Mouse (Mus musculus) liver, postnatal 0 days (tissue): ENCODE data around the gene Atxn1. TPM values are rescaled to one million over a fixed set of nuclear protein-coding genes. Genes with fewer than 3 reads are reported as not detected.

Experiments
- ATAC-seq: fragments of 200-750 bp; cut with Nextera tagmentation; 2 replicates; pipeline ENCODE4 v1.8.0; 2017; ENCODE audit warnings: mild to moderate bottlenecking, moderate library complexity
- DNase-seq: peaks from one replicate; pipeline ENCODE4 v3.0.0-alpha.2; 2016
- H3K27ac ChIP-seq: fragments of 300-500 bp; sonication (generic); 2 replicates; pipeline ENCODE4 v1.5.1; 2014; ENCODE audit warnings: antibody characterized with exemption, moderate library complexity, mild to moderate bottlenecking, low read depth
- H3K27me3 ChIP-seq: fragments of 300-500 bp; sonication (generic); 2 replicates; pipeline ENCODE4 v1.6.1; 2014; ENCODE audit warnings: low read length, control low read depth, mixed read lengths; ENCODE audit not compliant: insufficient read depth
- H3K36me3 ChIP-seq: fragments of 300-500 bp; sonication (generic); replicated peaks from 2 replicates; pipeline ENCODE4 v1.6.1; 2014; ENCODE audit warnings: mild to moderate bottlenecking, control low read depth, low read length, moderate library complexity, mixed read lengths; ENCODE audit not compliant: insufficient read depth
- H3K4me1 ChIP-seq: fragments of 300-500 bp; sonication (generic); 2 replicates; pipeline ENCODE4 v1.6.1; 2014; ENCODE audit warnings: antibody characterized with exemption, mild to moderate bottlenecking, control low read depth; ENCODE audit not compliant: insufficient read depth
- H3K4me2 ChIP-seq: fragments of 300-500 bp; sonication (generic); 2 replicates; pipeline ENCODE4 v1.6.1; 2014; ENCODE audit warnings: low read depth, mild to moderate bottlenecking, low read length, moderate library complexity, mixed read lengths
- H3K4me3 ChIP-seq: fragments of 300-500 bp; sonication (generic); 2 replicates; pipeline ENCODE4 v1.5.1; 2014; ENCODE audit warnings: low read depth, low read length
- H3K9ac ChIP-seq: fragments of 300-500 bp; sonication (generic); replicated peaks from 2 replicates; pipeline ENCODE4 v1.6.1; 2014; ENCODE audit warnings: mild to moderate bottlenecking, moderate library complexity
- H3K9me3 ChIP-seq: fragments of 300-500 bp; sonication (generic); 2 replicates; pipeline ENCODE4 v1.6.1; 2016; ENCODE audit warnings: mild to moderate bottlenecking, control low read depth, low read length, mixed read lengths
- CTCF ChIP-seq: sonication (generic); IDR thresholded peaks from 2 replicates; pipeline ENCODE4 v1.5.1; 2016; ENCODE audit warnings: antibody characterized with exemption, low read depth
- EP300 ChIP-seq: IDR thresholded peaks from 2 replicates; pipeline ENCODE4 v1.6.1; 2016; ENCODE audit warnings: antibody characterized with exemption, low read depth, mild to moderate bottlenecking
- WGBS: fragments of 180-500 bp; shearing (Covaris S2); extraction: QIAGEN DNeasy Blood & Tissue Kit; methylation state at CpG from one replicate; pipeline ENCODE4 v1.1.7; 2014; ENCODE audit not compliant: insufficient replicate concordance; 5-methylcytosine and 5-hydroxymethylcytosine counted together
- polyA plus RNA-seq: library from polyadenylated mRNA; unstranded; fragments of >200 nt; fragmentation: Nextera tagmentation; extraction: Ambion mirVana; gene quantifications from 2 replicates; pipeline ENCODE4 v1.2.1, GENCODE M21; 2015

Gene Atxn1
- polyA plus RNA-seq: 3.9 and 4.4 TPM in 2 replicates

DNA sequence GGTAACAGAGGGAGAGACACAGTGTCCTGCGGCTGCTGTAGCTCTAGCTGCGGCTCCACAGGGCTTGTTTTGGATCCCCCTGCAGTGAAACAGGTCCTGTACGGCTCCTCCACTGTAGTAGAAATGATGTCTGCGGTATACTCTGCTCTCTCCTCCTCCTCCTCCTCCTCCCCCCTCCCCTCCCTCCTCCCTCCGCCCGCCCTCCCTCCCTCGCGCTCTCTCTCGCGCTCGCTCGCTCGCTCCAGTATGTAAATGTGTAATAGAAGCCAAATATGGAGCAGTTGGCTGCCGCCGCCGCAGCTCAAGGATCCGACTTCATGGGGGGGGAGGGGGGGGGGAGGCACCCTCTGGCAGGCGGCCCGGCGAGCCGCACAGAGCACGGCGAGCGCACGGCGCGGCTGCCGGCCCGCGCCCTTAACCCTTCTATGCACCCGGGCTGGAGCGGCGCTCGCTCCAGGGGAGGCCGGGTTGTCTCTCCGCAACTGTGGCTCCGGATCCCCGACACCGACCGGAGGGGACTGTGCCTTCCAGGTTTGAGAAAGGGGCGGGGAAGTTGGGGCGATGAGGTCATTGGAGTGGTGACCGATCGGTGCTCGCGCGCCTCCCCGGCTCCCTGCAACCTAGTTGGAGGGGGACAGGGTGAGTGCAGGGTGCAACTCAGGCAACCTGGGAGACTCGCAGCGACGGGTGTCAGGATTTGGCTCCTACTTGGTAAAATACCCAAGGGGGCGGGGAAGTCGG, at the start of gene Atxn1:
Gene Atxn1 (minus strand): TSS at position 156 of the 741 bp plus-strand sequence.
- no peaks in the 10 kb centered on the region for H3K27me3 ChIP-seq
- DNase-seq (peak; percentile 83), ATAC-seq (peak; percentile 76)
- H3K9me3 ChIP-seq: no peaks in the 10 kb centered on the region
- 1% methylated on average over 42 of the region's 53 CpGs for WGBS
- peak within 1 kb of the TSS; percentile 94 for H3K4me2 ChIP-seq
- peaks cover 12% of the 10 kb centered on the region; the same call in 1 of the 2 replicates for H3K4me1 ChIP-seq
- H3K9ac ChIP-seq: peak within 1 kb of the TSS; percentile 94
- no peak for TF ChIP-seq CTCF
- TF ChIP-seq EP300: no peak
- no peaks in the 10 kb centered on the region for H3K36me3 ChIP-seq
- H3K4me3 ChIP-seq: peak within 1 kb of the TSS; percentile 92
- H3K27ac ChIP-seq: peak within 1 kb of the TSS; percentile 98

DNA sequence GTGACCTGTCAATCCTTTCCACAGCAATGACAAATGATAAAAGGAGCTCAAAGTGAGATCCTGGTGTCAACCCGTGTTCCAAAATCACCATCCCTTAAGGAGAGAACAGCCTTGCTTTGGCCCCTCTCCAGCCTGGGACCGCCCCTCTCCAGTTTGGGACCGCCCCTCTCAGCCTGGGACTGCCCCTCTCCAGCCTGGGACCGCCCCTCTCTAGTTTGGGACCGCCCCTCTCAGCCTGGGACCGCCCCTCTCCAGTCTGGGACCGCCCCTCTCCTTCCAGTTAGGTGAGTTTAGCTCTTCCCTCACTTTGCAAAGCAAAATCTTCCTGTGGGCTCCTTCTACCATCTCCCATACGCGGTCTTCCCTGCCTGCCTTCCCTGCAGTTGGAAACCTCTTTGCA, 46.4 kb upstream of the Atxn1 start:
- TF ChIP-seq EP300 (no peak), CTCF (no peak)
- H3K27ac ChIP-seq: no peak overlapping the region
- H3K36me3 ChIP-seq: no peaks in the 10 kb centered on the region
- no peaks in the 10 kb centered on the region for H3K4me1 ChIP-seq
- H3K9me3 ChIP-seq: no peaks in the 10 kb centered on the region
- no peak overlapping the region for H3K9ac ChIP-seq
- H3K4me2 ChIP-seq: no peak overlapping the region
- WGBS: 40% methylated on average over 9 of the region's 9 CpGs
- ATAC-seq: no peak
- H3K27me3 ChIP-seq: 0 out of 2 replicates have a peak, but pooled peaks cover 6% of the 10 kb centered on the region
- H3K4me3 ChIP-seq: no peak overlapping the region
- peak; percentile 33 for DNase-seq

DNA sequence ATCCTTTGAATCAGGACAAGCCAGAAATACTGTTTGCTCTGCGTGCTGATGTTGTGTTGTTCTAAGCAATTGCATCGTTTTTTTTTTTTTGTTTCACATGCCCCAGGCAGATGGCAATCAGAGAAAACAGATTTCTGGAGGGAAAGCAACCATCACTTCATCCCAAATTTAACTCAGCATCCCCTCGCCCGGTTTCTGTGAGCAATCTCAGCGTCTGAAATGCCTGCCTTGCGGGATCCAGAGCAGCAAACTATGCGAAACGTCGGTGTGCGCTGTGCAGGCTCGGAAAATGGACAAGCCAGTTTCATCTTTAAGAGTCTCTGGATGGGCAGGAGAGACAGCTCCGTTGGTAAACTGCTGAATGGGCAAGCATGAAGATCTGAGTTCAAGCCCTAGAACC, 45.3 kb upstream of the Atxn1 start:
- Histone ChIP-seq H3K4me1 (no peaks in the 10 kb centered on the region), H3K4me3 (no peak overlapping the region), H3K27me3 (0 out of 2 replicates have a peak, but pooled peaks cover 6% of the 10 kb centered on the region), H3K36me3 (no peaks in the 10 kb centered on the region), H3K27ac (no peak overlapping the region), H3K4me2 (no peak overlapping the region), H3K9me3 (no peaks in the 10 kb centered on the region), H3K9ac (no peak overlapping the region)
- ATAC-seq (no peak), DNase-seq (no peak)
- TF ChIP-seq CTCF (no peak), EP300 (no peak)
- 82% methylated on average over 12 of the region's 12 CpGs for WGBS

DNA sequence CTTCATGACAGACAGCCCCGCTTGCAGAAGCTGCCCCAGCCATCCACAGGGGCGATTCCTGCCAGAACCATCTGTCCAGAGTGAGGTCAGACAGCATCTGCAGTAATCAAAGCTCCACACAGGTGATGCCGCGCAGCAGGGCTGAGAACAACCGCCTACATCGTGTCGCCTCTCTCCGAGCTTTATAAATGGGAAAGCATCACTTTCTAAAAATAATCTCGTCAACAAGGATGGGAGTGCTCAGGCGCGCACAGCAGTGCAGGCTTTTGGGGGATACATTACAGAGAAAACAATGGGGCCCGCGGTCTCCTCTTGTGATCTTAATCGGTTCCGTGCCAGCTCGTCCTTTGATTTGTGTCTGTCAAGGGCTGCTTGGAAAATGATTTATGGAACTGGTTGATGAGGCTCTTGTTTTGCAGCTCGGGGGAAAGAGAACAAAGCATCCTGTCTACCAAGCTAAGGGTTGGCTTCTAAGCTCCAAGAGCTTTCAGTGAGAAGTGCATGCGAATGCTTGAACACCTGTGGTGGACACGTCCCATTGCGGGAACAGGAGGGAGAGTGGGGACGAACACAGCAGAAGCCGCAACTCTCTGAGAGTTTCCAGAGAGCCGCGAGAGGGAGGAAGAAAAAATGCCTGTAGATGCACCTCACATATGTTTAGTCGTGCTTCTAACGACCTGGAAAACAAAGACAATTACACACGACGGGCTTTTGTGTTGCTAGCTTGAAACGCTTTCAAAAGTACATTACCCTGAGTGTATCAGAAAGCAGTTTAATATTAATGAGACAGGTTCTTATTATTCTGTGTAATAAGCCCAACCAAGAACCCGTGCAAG, 44.2 kb upstream of the Atxn1 start:
- DNase-seq: no peak
- 21% methylated on average over 30 of the region's 30 CpGs for WGBS
- H3K4me1 ChIP-seq: no peaks in the 10 kb centered on the region
- 0 out of 2 replicates have a peak, but pooled peaks cover 6% of the 10 kb centered on the region for H3K27me3 ChIP-seq
- no peak overlapping the region for H3K27ac ChIP-seq
- H3K9me3 ChIP-seq: no peaks in the 10 kb centered on the region
- ATAC-seq: no peak
- no peak for TF ChIP-seq EP300
- TF ChIP-seq CTCF: no peak
- H3K9ac ChIP-seq: no peak overlapping the region
- H3K4me2 ChIP-seq: no peak overlapping the region
- H3K4me3 ChIP-seq: no peak overlapping the region
- H3K36me3 ChIP-seq: no peaks in the 10 kb centered on the region

DNA sequence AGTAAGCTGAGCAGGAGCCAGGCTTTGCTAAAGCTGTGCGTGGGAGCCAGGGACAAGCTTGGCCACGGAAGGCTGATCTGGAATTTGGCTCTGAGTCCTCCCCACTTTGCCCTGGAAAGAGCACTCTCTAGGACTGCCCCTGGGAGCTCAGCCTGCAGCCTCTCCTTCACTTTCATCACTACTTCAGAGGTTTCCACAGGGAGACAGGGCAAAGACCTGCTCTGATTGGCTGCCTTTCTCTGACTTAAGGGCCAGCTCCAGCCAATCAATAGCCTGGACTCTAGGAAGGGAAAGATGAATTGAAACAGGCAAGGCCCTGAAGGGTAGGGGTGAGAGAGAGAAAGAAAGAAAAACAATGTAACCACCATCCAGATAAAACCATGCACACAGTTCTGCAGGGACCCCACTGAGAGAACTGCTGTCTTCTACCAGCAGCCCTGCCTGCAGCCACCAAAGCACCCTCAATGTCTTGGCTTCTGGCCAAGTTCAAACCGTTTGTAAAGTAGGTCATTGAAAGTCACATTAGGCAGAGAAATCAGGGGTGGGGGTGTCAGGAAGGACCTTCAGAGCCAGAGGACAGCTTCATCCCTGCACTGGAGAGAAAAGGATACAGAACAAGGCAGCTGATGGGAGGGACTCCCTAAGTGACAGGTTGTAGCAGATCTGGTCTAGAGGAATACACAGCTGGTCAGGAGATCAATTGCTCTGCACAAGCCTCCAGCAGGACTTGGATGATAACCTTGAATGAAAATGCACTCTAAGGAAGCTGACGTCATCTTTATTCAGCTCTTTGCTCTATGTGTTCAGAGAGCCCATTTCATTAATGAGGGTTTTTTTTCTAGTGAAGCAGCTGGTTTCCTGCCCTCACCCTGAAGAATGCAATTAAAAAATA, 41.6 kb upstream of the Atxn1 start:
- no peak overlapping the region for H3K4me2 ChIP-seq
- no peak for TF ChIP-seq CTCF
- no peak for TF ChIP-seq EP300

More for the DNA sequence above, 41.6 kb upstream of the Atxn1 start:
- no peak for DNase-seq
- H3K36me3 ChIP-seq: no peaks in the 10 kb centered on the region
- WGBS: 34% methylated on average over 4 of the region's 4 CpGs
- no peaks in the 10 kb centered on the region for H3K4me1 ChIP-seq
- H3K4me3 ChIP-seq: no peak overlapping the region
- no peaks in the 10 kb centered on the region for H3K9me3 ChIP-seq
- no peak; the same call in 1 of the 2 replicates for ATAC-seq
- H3K9ac ChIP-seq: no peak overlapping the region
- H3K27ac ChIP-seq: no peak overlapping the region
- 0 out of 2 replicates have a peak, but pooled peaks cover 6% of the 10 kb centered on the region for H3K27me3 ChIP-seq
